Mouse (Mus musculus): ENCODE data around the gene Eepd1. TPM values are rescaled to one million over a fixed set of nuclear protein-coding genes. Genes with fewer than 3 reads are reported as not detected.
A peak's percentile ranks its signal among the peaks of the same experiment; 100 is the strongest.
"Not testable (repeated sequence)": the region's sequence is repeated elsewhere in the genome, so short reads cannot be mapped to it uniquely, and the experiment has no call there.

Eepd1 gene
- total RNA-seq (2014; fragmentation: Nextera tagmentation) (9.3 and 9.9 TPM in 2 replicates), total RNA-seq (2017) (12.1 and 13.7 TPM in 2 replicates)

DNA sequence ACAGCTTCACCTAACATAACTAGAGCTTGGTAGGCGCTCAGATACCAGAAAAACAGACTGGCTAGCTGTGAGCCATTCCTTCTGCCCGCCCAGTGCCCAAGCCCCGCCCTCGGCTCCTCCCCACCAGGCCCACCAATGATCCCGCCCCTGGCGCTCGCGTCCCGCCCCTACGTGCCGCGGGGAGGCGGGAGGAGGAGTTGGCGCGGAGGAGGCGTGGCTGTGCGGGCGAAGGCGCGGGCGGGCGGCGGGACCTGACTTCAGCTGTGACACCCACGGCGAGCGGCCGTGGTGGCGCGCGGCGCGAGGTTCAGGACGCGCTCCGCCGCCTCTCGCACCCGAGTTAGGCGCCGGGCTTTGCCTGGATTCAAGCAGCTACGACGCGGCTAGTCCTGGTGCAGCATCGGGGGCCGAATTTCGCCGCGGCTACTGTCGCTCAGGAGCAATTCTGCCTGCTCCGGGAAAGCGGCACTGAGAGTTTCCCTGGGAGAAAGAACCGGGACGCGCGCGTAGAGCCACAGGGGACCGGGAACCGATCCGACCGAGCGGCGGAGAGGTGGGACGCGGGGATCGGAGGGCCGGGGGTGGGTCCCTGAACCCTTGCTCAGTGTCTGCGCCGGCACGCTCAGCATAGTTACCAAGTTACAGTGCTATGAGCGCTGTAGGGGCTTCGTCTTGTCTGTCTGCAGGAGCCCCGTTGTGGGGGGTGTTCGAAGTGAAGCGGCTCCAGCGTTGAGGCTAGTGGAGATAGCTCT lies at the start of gene Eepd1:
Eepd1 (plus strand) TSS at position 204 of the 752 bp plus-strand sequence.
- ATAC-seq (replicated peaks; ENCODE audit: poor library complexity, severe bottlenecking) = peak; percentile 77

DNA sequence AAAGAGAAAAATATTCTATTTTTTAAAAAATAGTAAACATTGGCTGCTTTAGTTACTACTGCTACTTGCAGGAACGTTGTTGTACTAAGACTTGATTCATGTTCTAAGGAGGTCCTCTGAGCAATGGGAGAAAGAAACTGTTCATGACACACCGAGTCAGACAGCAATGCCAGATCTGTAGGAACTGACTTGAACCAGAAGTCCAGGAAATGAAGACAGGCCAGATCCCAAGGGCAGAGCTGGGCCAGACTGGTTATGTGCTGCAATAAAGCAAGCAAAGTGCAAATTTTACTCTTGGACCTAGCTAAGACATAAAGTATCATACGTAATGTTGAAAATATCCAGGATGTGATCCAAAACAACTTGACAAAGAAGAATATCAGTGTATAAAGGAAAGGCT lies 42.5 kb upstream of the Eepd1 start:
- ATAC-seq (replicated peaks; ENCODE audit: poor library complexity, severe bottlenecking) = no peak

DNA sequence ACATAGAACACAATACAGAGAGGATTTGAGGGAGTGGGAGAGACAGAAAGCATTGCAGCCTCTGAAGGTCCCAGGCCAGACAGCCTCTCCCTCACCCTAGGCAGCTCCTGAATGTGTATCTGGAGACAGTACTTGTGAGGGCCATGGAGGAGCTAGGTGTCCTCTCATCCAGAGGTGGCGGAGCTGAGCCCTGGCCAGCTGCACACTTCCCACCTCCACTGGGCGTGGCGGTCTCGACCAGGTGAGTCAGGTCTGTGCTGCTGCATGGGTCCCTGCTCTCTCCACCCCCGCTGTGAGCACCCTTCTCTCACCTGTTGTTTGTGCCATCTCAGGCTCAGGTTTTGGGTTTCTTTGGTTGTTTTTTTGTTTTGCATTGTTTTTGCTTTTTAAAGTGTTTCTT lies 41.3 kb upstream of the Eepd1 start:
- ATAC-seq (replicated peaks; ENCODE audit: poor library complexity, severe bottlenecking) = not testable (repeated sequence)

DNA sequence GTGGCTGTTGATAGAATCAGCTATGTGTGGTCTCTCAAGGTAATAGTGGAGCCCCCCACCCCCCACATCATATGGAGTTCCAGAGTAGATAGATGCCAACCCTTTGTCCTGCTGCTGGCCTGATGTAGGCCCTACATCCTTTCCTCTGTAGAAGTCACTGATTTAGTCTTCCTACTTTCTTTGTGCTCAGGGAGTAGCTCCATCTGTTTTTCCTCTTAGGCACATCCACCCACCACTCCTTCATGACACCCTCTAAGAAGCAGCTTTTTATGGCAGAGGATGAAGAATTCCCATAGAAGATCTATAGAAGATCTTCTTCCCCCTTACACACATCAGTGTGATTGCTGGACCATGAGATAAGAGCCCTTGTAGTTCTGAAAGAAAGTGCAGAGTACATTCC lies 39.3 kb upstream of the Eepd1 start:
- ATAC-seq (replicated peaks; ENCODE audit: poor library complexity, severe bottlenecking) = no peak

DNA sequence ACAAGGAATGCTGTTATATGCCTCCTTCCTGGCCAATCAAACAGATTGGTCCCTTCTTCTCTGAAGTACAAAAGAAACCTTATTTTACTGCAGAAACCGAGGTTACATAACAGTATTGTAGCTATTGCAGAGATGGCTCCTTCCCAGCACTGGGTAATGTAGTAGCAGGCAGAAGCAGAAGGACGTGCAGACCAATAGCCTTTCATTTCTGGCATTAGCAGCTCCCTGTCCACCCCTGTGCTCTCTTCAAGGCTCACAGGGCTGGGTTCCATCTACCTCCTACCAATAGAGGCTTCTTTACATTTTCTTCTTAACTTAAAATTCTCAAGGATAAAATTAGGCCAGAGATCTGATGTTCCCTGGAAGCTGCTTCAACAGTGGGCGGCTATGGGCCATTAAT lies 38.3 kb upstream of the Eepd1 start:
- ATAC-seq (replicated peaks; ENCODE audit: poor library complexity, severe bottlenecking) = no peak

DNA sequence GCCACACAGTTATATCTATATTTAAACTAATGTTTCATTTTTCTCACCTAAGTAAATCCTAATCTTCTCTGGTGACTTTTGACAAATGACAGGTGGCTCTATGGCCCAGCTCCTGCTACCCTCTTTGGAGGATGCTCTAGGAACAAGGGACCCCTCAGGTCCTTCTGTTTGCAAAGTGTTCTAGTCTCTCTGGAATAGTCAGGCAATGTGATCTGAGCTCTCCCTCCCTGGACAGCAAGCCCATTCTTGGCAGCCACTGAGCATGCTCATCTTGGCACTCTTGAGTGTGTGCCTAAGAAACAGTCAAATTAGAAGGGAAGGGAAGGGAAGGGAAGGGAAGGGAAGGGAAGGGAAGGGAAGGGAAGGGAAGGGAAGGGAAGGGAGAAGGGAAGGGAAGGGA lies 37.8 kb upstream of the Eepd1 start:
- ATAC-seq (replicated peaks; ENCODE audit: poor library complexity, severe bottlenecking) = no peak

DNA sequence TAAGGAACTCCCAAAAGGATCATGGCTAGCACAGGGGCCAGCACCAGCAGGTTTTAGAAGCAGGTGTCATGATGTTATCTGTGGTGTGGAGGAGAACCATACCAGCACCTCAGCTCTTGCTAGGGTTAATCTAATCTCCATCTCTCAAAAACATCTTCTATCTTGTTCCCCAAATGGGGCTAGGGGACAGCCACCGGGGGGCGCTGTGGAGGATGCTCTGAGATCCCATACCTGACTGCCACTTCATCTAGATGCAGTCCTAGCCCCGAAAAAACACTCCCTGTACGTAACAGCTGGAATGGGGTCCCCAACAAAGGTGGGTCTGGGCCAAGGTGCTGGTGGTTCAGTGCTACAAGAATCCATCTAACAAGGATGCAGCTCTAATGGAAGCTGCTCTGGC lies 31.0 kb upstream of the Eepd1 start:
- ATAC-seq (replicated peaks; ENCODE audit: poor library complexity, severe bottlenecking) = peak; percentile 62; the same call in 1 of the 2 replicates

DNA sequence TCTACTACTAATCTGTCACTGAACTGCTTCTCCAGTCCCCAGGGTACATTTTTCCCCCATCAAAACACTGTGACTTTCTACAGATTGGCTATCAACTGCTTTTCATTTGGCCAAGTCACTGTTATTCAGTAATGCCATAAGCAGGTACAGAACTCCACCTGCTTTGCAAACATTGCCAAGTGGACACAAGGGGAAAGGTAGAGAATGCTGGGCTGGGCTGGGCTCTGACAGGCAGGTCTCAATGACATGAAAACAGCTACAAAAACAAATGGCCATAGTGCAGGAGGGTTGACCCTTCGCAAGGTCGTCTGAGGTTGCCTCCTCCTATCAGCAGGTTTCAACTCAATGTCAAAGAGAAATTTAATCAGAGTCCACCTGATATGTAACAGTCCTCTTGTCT lies 26.3 kb upstream of the Eepd1 start:
- no peak for ATAC-seq (replicated peaks; ENCODE audit: poor library complexity, severe bottlenecking)

DNA sequence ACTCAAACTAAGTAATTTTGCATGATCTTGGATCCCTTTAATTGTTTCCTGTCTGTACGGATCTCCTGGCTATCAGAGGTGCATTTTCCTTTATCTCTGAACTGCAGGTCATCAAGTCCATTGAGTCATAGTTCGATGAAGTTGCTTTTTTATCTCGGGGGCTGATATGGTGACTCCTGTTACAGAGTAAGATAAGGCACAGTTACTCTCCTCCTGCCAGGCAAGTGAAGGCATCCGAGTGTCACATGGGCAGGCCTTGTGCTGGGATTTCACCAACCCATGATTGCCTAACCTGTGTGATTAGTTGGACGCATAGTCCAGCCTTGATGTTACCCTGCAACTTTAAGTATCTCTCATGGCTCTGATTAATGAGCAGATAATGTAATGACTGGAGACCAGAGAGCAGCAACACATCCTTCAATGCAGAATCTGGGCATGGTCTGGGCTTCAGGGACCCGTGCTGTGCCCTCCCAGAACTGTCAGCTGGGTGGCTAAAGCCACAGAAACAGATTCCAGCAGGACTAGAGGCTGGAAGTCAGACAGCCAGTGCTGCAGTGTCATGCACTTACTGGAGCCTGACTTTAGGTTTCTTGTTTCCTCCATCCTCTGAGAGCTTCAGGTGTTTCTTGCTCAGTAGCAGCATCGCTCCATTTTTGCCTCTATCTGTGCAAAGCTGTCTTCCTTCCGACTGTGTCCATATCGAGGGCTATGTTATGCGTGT lies 20.4 kb upstream of the Eepd1 start:
- 0 out of 2 replicates have a peak, but pooled peaks have one; percentile 33 for ATAC-seq (replicated peaks; ENCODE audit: poor library complexity, severe bottlenecking)

DNA sequence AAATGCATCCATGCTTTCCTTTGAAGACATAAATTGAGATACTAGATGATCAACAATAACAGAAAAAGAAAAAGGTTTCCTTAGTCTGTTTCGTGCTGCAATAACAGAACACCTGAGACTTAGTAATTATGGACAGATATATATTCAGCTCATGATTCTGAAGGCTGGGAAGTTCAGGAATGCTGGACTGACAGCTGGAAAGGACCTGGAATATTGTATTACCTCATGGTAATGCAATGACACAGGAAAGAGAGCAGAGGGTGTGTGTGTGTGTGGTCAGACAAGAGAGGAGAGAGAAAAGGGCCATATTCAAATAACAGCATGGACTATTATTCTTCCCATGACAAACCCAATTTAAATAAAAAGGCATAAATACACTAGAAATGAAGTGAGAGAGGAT lies 17.0 kb upstream of the Eepd1 start:
- ATAC-seq (replicated peaks; ENCODE audit: poor library complexity, severe bottlenecking) = no peak

DNA sequence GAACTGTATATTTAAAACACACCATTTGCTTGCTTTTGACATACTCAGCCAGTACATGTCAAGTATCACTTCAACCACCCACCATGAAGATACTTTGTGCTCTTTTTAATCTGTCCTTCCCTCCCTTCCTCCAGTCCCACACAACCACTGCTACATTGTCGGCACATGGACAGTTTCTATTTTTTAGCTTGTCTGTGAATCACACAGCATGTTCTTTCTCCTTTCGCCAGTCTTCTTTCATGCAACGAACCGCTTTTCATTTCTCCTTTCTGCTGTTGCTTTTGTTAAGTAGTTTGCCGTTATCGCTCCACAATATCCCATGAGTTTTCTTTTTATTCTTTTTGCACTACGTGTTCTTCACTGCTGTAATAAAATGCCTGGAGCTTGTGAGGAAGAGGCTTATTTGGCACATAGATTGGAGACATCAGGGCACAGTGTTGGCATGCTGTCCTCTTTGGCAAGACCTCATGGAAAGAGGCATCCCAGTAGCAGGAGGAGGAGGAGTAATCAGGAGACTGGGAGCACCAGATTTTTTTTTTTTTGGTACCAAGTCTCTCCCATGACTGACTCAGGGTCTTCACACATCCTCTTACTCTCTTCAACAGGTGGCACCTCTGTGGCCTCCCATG lies 1.8 kb upstream of the Eepd1 start:
- ATAC-seq (replicated peaks; ENCODE audit: poor library complexity, severe bottlenecking) = no peak

DNA sequence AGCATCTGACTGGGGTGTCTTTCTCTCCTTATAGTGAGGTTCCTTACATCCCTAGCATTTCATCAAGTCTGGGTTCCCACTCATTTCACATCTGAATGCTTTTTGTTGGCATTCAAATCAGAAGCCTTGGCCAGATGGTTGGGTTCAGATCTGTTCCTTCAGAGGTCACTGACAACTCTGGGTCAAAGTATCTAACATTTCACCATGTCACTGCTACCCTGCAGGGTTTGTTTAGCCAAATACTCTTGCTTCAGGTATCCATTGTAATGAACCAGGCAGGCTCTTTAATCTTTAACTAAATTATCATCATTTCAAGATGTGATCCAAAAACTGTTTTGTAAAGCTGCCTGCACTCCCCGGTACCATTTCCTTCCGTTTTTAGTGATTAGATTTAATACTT lies 671 bp upstream of the Eepd1 start:
- no peak for ATAC-seq (replicated peaks; ENCODE audit: poor library complexity, severe bottlenecking)

DNA sequence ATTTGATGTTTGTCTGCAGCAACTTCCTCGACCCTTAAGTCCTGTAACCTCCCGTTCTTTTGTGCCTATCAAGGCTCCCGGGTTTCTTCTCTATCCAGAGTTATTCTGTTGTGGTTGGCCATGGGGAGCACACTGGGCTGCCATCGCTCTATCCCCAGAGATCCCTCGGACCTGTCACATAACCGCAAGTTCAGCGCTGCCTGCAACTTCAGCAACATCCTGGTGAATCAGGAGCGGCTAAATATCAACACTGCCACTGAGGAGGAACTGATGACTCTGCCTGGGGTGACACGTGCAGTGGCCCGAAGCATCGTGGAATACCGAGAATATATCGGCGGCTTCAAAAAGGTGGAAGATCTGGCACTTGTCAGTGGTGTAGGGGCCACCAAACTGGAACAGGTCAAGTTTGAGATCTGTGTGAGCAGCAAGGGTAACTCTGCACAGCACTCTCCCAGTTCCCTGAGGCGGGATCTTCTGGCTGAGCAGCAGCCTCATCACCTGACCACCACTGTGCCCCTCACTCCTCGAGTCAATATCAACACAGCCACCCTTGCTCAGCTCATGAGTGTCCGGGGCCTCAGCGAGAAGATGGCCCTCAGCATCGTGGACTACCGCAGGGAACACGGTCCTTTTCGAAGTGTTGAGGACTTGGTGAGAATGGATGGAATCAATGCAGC lies 1.1 kb downstream of the Eepd1 start:
- peak; percentile 42 for ATAC-seq (replicated peaks; ENCODE audit: poor library complexity, severe bottlenecking)

DNA sequence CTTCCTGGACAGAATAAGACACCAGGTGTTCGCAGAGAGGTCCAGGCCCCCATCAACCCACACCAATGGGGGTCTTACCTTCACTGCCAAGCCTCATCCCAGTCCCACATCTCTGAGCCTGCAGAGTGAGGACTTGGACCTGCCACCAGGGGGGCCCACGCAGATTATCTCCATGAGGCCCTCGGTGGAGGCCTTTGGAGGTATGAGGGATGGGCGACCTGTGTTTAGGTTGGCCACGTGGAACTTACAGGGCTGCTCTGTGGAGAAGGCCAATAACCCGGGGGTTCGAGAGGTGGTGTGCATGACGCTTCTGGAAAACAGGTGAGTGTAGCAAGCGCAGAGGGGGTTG lies 1.6 kb downstream of the Eepd1 start:
- ATAC-seq (replicated peaks; ENCODE audit: poor library complexity, severe bottlenecking) = no peak

DNA sequence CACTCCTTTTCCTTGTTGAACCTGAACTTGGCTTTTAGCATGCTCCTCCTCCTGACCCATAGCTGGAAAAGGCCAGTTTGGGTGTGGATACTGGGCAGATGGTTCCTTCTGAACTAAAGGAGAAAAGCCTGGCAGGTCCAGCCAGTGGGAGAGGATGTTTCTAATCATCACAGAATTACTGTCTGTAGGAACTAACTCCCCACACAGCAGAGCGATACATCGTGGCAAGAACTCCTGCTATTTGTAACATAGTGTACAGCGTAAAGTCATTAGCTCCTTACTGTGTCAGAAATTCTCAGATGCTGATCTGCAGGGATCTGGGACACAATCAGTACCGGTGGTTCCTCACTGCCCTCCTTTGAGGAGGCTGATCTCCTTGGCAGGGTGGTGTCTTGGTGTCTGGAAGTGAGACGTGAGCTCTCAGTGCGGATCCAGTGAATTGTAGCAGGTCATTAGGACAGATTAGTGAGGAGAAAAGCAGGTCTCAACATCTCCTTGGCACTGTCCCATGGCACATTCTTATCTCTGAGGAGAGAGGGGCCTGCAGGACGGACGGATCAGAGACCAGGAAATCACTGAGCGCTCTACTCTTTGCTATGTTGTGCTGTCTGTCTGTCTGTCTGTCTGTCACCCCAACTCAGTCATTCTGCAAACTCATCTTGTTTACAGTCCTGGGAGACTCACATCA lies 2.7 kb downstream of the Eepd1 start:
- ATAC-seq (replicated peaks; ENCODE audit: poor library complexity, severe bottlenecking) = no peak

DNA sequence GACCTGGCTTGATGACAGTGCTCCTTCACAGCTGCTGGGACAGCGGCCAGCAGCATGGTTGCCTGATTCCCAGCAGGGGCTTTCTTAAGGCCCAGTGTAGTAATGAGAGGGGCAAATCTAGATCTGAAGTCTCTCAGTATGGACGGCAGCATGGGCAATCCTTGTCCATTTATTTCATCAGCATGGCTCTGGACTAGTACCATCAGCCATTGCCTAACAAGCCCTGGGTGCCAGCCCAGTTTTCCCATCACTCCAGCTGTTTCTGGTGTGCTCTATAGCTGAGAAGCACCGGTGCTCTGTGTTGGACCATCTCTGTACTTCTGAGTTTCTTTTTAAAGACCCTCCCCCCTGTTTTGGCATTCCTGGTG lies 3.3 kb downstream of the Eepd1 start:
- ATAC-seq (replicated peaks; ENCODE audit: poor library complexity, severe bottlenecking) = no peak

DNA sequence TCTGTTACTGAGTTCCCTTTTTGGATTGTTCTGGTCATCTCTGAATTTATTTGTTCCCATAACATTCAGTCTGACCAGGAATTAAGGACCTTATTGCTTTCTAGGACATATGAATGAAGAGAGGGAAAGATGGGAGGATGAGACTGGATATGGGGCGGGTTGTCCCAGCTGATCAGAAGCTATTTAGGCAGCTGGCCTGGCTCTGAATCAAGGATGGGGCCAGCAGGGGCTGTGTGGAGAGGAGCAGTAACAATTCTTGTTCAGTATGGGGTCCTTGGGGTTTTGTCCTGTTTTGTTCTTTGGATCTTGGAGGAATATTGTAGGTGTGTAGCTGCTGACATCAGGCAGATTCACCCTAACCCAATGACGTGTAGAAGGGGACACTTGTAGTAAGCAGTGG lies 3.7 kb downstream of the Eepd1 start:
- ATAC-seq (replicated peaks; ENCODE audit: poor library complexity, severe bottlenecking) = no peak

DNA sequence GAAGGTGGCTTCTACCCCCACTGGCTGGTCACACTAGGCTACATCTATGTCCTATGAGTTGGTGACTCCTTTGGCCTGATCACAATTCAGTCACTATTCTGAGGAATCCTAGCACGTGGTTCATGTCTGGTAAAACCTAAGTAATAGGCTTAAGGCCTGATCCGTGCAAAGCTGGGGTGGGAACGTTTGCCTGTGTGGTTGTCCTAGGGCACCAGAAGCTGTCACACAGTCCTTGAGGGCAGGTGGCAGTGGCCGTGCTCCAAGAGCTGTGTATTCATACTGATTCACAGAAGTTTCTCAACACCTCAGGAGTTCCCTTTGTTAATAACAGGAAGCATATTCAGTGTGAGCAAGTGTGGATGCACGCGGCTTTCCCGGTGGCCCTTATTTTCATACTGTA lies 4.1 kb downstream of the Eepd1 start:
- peak; percentile 34 for ATAC-seq (replicated peaks; ENCODE audit: poor library complexity, severe bottlenecking)

DNA sequence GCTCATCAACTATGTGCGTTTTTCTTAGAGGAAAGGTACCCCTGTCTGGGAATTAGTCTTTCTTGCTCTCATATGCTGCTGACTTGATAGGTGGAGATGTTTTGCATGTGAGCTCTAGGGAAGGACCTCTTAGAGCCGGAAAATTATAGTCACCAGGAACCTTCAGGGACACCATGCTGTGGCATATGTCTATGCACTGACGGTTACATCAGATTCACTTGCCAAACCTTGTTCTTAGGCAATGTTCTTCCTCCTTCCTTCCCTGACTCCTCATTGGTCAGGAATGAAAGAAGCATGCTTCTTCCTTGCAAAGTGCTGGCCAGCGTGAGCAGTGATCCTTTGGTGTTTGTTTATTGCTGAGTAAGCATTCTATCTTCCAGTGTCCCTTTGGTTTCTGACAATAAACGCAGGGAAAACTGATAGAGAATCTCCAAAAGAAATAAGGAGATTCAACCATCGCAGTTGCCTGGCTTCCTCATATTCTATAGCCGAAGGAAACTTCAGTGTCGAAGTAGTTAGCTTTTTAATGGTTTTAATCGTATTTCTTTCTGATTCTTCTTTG lies 5.0 kb downstream of the Eepd1 start:
- ATAC-seq (replicated peaks; ENCODE audit: poor library complexity, severe bottlenecking) = peak; percentile 58

DNA sequence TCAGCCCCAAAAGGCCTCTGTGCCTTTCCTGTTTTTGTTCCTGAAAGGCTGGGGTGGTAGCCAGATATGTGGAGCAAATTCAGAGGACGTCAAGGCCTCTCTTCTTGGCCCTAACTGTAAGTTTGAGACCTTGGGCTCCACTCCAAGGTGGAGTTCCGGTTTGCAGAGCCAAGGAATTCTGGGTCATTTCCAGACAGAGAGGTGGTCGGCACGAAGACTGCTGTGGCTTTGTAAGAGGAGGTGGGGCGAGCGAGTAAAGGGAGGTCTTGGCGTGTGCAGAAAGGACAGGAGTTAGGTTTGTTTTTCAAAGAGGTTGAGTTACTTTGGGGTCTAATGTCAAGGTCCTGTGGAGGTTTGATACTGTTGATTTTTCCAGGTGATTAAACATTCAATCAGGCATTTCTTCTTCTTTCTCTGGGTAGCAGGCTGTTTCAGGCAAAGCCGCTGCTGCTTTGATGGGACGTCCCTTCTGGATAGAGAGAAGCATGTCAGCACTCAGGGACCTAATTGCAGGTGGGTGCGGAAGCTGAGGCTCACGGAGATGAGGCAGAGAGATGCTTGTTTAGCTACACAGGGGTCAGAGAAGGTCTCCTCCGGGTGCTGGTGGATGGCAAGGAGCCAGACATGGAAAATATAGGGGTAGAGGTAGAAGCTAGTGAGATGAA lies 6.2 kb downstream of the Eepd1 start:
- ATAC-seq (replicated peaks; ENCODE audit: poor library complexity, severe bottlenecking) = no peak
